Mouse (Mus musculus) cerebellum, adult 9-10 months (tissue): Measurements from ENCODE around the gene Masp1.

Experiments
- DNase-seq: peaks from one replicate; pipeline ENCODE4 v3.0.0; 2022

Gene Masp1

DNA sequence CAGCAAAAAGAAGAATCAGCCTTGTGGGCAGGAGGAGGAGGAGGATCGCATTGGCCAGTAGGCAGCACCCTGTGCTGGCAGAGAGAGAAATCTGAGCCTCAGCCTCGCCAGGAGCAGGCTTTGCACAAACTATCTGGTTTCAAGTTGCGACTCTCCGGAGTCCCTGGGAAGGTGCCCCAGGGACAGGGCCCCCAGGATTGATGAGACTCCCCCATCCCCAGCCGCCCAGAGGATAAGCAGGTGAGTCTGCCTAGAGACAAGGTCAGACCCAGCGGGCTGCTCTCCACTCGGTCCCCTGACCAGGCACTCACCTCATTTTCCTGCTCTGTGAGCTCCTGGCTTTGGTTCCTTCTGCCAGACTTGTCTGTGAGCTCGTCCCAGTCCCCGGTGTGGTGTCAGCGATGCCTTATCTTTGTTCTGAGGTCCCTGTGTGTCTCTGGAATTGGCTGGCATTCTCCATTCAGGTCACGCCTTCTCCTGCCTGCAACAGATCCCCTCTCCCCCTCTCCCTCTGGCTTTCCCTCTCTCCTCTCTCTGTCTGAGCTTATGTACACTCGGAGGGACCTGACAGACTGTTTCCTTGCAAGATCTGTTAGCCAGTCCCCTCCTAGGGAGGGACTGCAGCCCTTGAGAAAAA lies at the start of gene Masp1, which contains the start of gene Rtp4:
Gene Masp1, minus strand, starts transcription at position 581 of the 637 bp plus-strand sequence.
Gene Rtp4, plus strand, starts transcription at position 57 of the 637 bp plus-strand sequence.
- no peak for DNase-seq

DNA sequence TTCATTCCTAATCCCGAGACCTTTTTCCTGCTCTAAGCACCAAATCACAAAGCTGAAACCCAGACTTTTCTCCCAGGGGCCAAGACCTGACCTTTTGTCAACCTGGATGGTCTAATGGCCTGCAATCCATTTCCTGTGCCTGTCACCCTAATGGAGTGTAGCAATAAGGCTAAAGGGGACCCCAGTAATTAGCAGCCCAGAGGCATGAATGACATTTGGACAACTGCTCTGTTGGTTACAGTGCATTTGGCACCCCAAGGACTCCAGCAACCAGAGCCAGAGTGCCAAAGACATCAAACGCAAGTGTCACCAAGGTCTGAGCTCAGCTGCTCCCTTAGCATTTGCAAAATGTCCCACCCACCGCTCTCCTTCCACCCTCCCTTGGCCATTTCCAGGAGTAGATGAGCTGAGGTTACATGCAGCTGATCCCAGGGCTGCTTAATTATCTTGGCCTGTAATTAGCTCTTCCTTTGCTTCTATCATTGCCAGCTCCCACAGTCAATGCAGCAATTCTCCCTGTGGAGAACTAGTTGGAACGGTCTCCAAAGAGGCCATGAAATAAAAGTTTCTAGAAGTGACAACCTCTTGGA lies 47.8 kb upstream of the Masp1 start:
- DNase-seq: no peak

DNA sequence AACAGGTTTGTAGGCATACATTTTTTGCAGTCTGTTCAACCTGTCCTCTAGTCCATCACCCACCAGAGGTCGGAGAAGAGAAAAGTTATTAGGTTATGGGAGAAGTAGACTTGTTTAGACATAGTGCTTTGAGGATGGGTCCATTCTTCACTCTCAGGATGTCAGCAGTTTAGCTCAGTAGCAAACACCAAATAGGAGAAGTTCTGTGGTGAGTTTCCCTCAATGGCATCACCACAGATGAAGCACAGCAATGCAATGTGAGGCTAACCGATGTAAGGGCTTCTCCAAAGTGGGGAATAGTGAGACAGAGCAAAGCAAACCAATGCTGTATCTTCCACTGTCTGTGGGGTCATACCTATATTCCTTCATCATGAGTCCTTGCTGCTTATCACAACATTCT lies 37.1 kb upstream of the Masp1 start:
- DNase-seq: no peak

DNA sequence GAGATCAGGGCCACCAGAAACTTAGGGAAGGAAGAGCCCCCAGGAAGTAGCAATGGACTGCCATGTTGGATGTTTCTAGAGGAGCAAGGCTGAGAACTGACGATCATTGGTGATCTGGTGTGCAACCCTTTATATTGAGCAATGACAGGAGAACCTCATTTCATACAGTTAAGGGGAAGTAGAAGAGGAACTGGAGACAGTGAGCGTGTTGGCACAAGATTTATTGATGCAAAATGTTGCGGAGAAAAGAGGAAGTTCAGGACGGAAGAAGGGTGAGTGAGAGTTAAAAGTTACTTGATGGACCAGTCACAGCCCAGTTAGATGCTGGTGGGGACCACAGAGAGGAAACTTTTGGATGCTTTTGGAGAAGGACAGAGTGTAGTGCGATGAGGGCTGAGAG lies 36.6 kb upstream of the Masp1 start:
- no peak for DNase-seq

DNA sequence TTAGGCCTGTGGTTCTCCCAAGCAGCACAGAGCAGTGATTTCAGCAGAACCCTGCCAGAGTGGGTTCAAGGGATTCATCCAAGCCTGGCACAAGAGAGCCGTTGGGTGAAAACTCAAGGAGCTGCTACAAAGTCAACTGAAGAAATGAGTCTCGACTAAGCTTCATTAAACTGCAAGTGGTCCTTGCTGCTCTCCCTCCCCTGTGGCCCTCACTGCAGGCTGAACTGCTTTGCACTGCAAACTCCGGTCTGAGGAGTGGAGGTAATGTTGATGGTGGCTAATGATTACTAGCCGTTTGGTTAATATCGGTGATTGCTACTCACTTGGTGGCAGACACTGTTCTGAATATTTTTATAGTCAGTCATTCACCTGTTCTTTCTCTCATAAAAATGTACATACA lies 34.1 kb upstream of the Masp1 start:
- DNase-seq: no peak

DNA sequence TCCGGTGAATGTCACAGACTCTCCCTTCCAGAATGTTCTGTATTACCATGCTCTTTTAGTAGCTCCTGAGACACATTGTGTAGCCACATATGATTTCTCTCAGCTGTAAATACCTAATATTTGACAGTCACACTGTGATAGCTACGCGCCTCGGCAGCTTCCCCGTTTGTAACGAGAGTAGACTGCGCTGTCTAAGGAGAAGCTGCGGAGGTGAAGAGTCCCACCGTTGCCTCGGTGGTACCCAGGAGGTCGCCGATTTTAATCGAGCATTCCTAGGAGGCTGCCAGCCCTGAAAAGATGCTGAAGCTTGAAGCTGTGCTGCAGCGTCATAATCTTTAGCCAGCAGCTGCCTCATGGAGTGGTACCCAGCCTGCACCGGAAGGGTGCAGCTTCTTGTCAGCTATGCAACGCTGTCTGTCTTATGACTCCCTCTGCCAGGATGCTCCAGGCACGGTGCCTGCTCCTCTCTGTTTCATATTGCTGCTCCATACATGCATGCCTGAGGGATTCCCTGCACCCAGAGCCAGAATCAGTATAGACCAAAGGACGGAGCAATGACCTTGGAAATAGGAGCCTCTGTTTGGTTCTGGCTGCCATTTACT lies 30.5 kb upstream of the Masp1 start:
- no peak for DNase-seq

DNA sequence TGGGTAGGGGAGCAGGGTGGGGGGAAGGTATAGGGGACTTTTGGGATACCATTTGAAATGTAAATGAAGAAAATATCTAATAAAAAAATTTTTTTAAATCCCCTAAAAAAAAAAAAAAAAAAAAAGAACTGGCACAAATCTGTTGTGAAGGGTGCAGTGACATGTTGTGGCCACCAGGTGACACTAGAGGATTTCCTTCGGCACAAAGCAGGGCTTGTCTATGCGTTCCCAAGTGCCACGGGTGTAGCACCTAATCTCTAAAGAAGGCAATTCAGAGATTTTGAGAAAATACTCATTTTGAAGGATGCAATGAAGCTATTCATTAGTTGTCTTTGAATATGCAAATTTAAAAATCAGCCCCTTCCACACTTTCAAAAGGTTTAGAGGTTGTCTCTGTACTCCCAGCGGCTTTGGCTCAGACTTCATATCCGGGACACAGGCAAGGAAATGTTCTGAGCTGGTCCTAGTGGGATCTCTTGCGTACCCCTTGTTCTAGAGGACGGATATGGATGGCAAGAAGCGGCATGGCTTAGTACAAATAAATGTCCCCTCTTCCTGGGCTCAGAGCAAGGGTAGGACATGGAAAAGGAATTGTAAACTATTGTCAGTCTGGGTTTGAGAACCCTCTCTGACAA lies 29.8 kb upstream of the Masp1 start:
- peak; percentile 63 for DNase-seq

DNA sequence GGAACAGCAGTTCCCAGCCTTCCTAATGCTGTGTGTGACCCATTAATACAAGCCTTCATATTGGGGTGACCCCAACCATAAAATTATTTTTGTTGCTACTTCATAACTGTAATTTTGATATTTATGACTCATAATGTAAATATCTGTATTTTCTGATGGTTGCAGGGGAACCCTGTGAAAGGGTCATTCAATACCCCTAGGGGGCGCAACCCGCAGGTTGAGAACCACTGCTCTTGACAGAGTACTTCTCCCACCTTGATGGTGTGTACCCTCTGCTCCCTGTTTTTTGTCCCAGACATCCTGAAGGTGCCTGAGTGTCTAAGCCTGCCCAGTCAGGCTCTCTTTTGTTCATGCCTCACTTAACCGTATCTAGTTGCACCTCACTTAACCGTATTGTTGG lies 27.2 kb upstream of the Masp1 start:
- no peak for DNase-seq

DNA sequence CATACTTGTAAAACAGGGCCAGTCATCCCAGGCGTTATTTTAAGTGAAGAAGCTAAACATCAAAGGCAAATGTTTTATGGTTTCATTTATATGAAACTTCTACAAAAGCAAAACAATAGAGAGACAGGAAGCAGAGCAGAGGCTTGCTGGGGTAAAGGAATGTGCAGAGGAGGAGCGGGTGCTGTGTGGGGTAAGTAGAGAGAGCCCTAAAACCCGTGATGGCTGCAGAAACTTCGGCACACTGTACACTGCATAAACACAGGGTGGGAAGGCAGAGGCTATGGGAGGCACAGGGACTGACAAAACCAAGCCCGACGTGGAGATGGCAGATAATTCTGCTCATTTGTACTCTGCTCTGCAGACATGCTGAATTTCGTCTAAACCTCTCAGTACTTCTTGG lies 23.7 kb upstream of the Masp1 start:
- no peak for DNase-seq

DNA sequence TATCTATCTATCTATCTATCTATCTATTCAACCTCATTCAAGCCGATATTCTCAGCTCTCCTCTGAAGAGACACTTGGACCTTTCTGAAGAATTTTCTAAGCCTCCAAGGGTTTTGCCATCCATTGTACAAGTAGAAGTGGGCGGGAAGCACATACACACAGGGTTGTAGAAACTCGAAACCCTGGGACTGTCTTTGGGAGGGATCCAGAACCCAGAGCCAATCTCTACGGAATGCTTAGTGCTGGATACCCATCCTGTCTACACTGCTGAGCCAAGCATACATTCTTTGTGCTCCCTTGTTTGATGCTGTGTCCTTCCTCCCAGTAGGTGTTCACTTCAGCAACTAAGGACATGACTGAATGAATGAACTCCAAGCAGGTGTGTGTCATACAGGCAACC lies 22.3 kb upstream of the Masp1 start:
- DNase-seq: no peak

DNA sequence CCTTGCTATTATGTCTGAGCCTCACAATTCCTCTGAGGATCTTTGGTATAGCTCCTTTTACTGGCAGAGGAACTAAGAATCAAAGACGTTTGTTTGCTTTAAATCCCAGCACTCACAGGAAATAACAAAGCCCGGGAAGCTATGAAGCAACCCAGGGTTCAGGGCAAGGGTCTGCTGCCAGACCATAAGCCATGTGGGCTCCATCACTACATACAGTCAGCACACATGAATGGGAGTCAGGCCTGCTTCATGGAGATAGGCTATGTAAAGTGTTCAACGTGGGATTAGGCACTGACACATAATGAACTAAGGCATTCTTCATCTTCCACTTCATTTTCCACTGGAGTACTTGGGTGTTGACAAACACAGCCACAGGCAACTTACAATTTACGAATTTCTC lies 20.4 kb upstream of the Masp1 start:
- no peak for DNase-seq

DNA sequence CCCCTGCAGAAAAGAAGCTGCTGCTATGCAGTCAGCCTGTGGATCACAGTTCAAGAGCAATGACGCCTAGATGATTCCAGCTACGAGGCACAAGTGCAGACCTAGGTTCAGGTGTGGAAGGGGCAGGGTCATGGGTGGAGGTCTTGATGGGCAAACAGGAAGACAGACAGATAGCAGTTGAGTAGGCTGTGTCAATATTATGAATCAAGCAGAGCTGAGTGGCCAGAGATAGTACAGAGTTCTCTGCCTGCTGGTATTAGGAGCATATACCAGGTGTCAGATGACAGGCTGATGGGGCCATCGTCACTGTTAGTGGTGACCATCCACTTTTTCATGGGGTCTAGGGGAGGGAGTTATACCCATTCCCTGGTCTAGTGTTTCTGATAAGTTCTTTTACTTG lies 13.1 kb upstream of the Masp1 start:
- no peak for DNase-seq

DNA sequence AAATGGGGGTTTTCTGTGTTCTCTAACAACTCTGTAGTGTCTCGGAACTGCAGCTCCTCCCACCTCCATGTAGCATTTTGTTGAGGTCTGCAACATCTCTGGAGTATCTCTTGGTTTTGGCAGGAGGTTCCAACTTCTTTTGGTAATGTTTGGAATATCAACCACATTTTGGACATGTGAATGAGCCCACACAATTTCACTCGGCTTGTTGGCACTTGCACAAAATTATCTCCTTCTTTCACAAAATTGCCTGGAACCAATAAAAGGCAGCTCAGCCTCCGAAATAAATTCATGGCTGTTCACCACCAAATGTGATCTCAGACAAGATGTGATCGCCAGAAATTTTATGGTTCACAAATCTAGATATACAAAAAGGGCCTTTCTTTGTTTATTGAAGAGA lies 8.6 kb upstream of the Masp1 start:
- DNase-seq: no peak

DNA sequence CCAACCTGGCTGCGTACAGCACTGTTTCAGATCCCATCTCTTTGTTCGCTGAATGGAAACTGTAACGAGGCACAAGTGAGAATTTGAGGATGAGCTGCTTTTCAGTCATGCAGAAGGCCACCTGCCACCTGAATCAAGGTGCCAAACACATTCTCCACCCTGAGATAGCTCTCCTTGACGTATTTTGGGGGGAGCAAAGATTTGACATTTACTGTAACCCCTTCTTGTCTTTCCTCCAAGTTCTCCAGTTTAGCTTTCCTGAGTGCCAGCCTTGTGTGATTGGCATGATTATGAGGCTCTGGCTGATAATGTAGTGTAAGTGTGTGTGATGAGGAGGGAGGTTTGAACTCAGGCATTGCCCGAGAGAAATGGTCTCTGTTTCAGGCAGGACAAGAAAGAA lies 1.5 kb upstream of the Masp1 start:
- no peak for DNase-seq

DNA sequence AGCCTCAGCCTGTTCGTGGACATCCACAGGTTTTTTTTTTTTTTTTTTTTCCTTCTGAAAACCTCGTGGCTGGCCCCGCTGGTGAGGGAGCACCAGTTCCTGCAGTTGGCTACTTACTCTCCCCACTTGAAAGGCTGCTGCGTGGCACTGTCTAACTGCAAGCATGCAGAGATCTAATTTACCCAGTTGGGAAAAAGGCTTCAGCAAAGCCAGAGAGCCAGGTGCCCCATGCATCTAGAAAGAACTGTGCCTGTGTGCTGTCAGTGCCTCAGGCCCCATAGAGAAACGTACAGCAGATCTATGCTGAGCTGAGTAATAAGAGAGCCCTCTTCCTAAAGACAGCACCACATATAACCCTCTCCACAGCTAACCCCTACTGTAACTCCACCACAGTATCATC lies 477 bp upstream of the Masp1 start:
- DNase-seq: no peak

DNA sequence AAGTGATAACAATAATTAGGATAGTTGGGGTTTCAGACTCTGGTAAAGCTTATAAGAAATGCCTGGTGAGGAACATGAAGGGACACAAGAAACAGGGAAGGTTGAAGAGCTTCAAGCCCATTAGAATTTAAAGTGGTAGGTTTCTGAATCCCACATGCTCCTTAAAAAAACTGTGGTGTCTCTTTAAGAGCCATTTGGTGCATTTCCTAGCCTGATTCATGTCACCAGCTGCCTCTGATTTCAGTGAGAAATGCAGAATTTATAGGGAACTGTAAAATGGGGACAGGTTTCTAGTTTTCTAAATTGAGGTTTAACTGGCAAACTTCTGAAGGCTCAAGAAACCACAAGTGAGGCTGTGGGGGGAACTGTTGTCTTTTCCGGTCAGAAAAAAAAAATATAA lies 844 bp downstream of the Masp1 start:
- no peak for DNase-seq

DNA sequence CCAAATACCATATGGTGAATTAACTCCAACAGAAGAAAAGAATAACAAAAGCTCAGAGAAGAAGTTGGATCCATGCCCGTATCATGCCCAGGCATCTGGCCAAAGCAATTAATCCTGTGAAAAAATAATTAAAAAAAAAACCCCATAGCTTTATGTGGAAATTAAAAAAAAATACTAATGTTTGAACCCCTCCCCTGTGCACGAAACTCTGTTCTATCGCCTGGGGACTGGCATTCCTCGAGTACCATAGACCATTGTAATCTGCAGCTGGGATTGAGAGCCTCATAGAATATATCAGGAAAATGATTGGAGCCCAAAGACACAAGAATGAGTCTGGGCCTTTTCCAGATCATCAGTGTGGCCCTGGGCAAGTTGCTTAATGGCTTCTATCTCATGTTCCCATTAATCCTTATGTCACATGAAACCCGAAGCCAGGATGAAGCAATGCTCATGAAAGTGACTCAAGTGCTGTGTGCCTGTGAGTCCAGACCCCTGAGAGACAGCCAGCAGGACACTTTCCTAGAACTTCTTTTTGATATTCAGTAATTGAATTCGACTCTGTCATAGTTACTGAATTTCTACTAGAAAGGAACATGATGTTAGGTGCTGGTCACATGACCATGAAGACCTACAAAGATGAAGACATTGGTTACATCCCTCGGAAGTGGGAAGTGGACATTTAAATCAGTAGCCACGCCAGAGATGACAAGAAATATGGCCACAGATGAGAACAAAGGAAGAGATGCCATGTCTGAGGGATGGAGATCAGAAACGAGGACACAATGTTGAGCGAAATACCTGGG lies 1.8 kb downstream of the Masp1 start:
- DNase-seq: no peak

DNA sequence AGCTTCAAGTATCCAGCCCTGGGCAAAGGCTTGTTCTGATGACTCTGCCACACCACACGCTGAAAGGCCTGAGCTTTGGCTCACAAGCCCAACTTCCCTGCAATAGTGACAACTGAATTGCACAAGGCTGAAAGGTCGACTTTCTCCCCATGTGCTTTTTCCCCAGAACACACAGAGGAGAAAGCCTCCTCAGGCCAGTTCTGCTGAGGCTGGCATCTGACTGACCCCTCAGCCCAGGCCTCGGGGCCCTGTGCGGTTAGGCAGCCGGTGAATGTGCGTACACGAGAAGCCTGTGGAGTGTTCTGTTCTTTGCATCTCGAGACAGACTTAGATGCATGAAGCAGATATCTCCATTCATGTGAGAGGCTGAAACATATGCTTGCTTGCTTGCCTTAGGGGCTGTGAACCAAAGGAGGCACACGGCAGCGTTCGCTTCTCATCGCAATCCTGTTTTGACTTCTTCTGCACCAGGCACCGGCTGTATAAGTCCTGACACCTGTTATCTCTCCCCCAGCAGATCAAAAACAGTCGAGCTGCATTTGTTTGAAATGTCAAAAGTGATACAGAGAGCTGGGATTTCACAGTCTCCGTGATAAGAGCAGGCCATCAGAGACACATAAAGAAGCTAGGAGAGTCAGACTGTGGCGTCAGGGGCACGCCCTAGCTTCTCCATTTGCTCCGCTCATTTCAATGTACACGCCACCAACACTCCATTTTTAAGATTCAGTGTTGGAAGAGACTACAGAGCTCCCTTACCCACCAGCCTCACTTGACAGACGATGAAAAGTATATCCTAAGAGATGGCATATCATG lies 2.7 kb downstream of the Masp1 start:
- DNase-seq: no peak

DNA sequence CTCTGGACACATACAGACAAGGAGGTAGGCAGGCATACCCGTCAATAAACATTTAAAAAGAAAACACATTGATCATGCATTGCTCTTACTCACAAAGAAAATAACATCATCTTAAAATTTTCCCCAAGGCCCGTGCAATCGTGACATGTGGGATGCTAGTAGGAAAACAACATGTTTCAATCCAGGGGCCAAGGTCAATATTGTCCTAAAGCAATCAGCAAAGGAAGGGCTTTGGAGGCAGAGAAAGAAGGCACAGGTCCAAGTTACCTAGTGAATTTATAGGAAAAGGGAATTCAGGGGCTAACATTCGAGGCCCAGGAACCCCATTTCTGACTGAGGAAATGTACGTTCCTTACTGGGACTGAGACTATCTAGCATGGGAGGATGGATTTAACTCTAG lies 3.4 kb downstream of the Masp1 start:
- DNase-seq: no peak

DNA sequence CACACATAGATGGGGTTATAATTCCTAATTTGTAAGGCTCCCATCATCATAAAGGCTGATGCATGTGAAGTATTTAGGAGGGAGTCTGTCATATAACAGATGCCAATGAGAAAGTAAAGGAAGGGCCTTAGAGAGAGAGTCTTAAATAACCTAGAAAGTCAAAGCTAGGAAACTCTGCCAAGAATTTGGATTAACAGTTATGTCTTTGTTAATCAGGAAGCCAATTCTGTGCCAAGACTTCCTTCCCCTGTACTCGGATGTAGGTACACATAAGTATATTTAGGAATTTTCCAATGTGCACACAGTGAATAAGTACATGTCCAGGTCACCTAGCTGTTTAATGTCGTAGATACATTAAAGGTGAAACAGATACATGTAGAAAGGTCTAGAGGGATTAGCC lies 4.0 kb downstream of the Masp1 start:
- DNase-seq: no peak

DNA sequence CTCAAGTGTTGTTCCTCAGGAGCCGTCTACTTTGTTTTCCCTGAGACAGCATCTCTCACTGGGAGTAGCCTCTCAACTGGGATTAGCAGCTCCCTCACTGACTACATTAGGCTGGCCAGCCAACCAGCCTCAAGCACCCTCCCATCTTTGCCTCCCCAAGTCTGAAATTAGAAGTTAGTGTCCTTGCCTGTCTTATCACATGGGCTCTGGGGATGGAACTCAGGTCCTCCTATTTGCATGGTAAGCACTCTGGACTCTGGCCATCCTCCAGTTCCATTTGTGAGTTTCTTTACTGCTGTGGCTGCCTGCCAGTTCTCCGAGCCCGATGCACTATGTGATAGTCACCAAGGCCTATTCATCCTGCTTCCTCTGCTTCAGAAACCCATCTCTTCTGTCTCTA lies 4.8 kb downstream of the Masp1 start:
- DNase-seq: no peak

DNA sequence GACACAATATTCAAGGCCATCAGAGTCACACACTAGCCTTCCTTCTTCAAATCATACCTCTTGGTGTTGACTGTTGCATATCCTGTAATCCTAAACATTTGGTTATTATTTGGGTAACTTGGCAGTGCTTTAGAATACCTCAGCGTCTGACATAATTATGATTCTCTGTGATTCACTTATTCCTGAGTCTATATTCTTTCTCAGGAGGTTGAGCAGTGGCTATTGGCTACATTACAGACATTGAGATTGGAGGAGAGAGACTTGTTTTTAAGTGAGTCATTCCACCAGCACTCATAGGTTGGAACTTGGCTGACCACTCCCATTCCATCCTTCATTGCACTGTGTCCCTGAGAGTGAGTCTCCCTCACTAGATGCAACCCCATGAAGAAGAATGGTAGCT lies 7.2 kb downstream of the Masp1 start:
- no peak for DNase-seq
